Mouse (Mus musculus): ENCODE results near the gene Unc79.

The Unc79 gene

GRCm38 (mm10) chr12:102948778-102949394, at the start of gene Unc79:
Unc79 (plus strand) TSS chr12:102948859.
- DNase-seq (ENCODE audit: low read depth, low spot score) = no peak

- DNase-seq (ENCODE audit: low read depth, low spot score) = no peak
These were observed 49.6 kb upstream of the Unc79 start, which contains the start of gene Cox8c for GRCm38 (mm10) chr12:102899091-102899490. Cox8c (plus strand) TSS chr12:102899316.

GRCm38 (mm10) chr12:102908191-102908590, 40.5 kb upstream of the Unc79 start:
- no peak for DNase-seq (ENCODE audit: low read depth, low spot score)

GRCm38 (mm10) chr12:102916073-102916472, 32.6 kb upstream of the Unc79 start:
- no peak for DNase-seq (ENCODE audit: low read depth, low spot score)

- no peak for DNase-seq (ENCODE audit: low read depth, low spot score)
These were observed 18.9 kb upstream of the Unc79 start for GRCm38 (mm10) chr12:102929764-102930163.

- no peak for DNase-seq (ENCODE audit: low read depth, low spot score)
These were observed 18.3 kb upstream of the Unc79 start for GRCm38 (mm10) chr12:102930335-102930734.

GRCm38 (mm10) chr12:102930789-102931188, 17.9 kb upstream of the Unc79 start:
- DNase-seq (ENCODE audit: low read depth, low spot score) = no peak

- no peak for DNase-seq (ENCODE audit: low read depth, low spot score)
These were observed 12.8 kb upstream of the Unc79 start for GRCm38 (mm10) chr12:102935892-102936291.

- DNase-seq (ENCODE audit: low read depth, low spot score) = no peak
These were observed 3.1 kb upstream of the Unc79 start for GRCm38 (mm10) chr12:102945571-102945970.

- no peak for DNase-seq (ENCODE audit: low read depth, low spot score)
These were observed 833 bp upstream of the Unc79 start for GRCm38 (mm10) chr12:102947826-102948225.

GRCm38 (mm10) chr12:102949395-102950208, 943 bp downstream of the Unc79 start:
- no peak for DNase-seq (ENCODE audit: low read depth, low spot score)

- DNase-seq (ENCODE audit: low read depth, low spot score) = no peak
These were observed 11.6 kb downstream of the Unc79 start for GRCm38 (mm10) chr12:102960051-102960775.

- peak; percentile 5 for DNase-seq (ENCODE audit: low read depth, low spot score)
These were observed 12.4 kb downstream of the Unc79 start for GRCm38 (mm10) chr12:102961066-102961465.

GRCm38 (mm10) chr12:102964486-102964885, 15.8 kb downstream of the Unc79 start:
- no peak for DNase-seq (ENCODE audit: low read depth, low spot score)

GRCm38 (mm10) chr12:102980584-102980983, 31.9 kb downstream of the Unc79 start:
- no peak for DNase-seq (ENCODE audit: low read depth, low spot score)

GRCm38 (mm10) chr12:102981543-102981942, 32.9 kb downstream of the Unc79 start:
- no peak for DNase-seq (ENCODE audit: low read depth, low spot score)

- no peak for DNase-seq (ENCODE audit: low read depth, low spot score)
These were observed 36.7 kb downstream of the Unc79 start for GRCm38 (mm10) chr12:102985401-102985800.

GRCm38 (mm10) chr12:102987736-102988135, 39.1 kb downstream of the Unc79 start:
- DNase-seq (ENCODE audit: low read depth, low spot score) = no peak

GRCm38 (mm10) chr12:103008491-103008890, 59.8 kb downstream of the Unc79 start:
- peak; percentile 48 for DNase-seq (ENCODE audit: low read depth, low spot score)

GRCm38 (mm10) chr12:103018161-103018560, 69.5 kb downstream of the Unc79 start:
- DNase-seq (ENCODE audit: low read depth, low spot score) = no peak

- no peak for DNase-seq (ENCODE audit: low read depth, low spot score)
These were observed 88.0 kb downstream of the Unc79 start for GRCm38 (mm10) chr12:103036692-103037091.

- DNase-seq (ENCODE audit: low read depth, low spot score) = no peak
These were observed 90.7 kb downstream of the Unc79 start for GRCm38 (mm10) chr12:103039332-103039731.
